Mouse (Mus musculus): Measurements from ENCODE around the gene Tanc1. TPM values are rescaled to one million over a fixed set of nuclear protein-coding genes. Genes with fewer than 3 reads are reported as not detected.

Gene Tanc1
- polyA plus RNA-seq, 1 experiment from 2014 or later, result 27.3 TPM

- 77% methylated on average over 3 of the region's 3 CpGs for WGBS
- Histone ChIP-seq H3K9ac (ENCODE audit: low read length) (no peak overlapping the region), H3K4me3 (ENCODE audit: low read length) (no peak overlapping the region), H3K27ac (ENCODE audit: low read length) (no peak overlapping the region), H3K27me3 (ENCODE audit: control insufficient read depth, insufficient read depth, low read length) (no peaks in the 10 kb centered on the region), H3K4me1 (ENCODE audit: control insufficient read depth, insufficient read depth, low read length) (no peaks in the 10 kb centered on the region), H3K36me3 (ENCODE audit: control insufficient read depth, insufficient read depth) (no peaks in the 10 kb centered on the region), H3K9me3 (replicated peaks; ENCODE audit: control insufficient read depth, low read length) (0 out of 2 replicates have a peak, but pooled peaks cover 3% of the 10 kb centered on the region), H3K4me2 (ENCODE audit: low read depth, low read length) (no peak overlapping the region)
- no peak for ATAC-seq (replicated peaks; ENCODE audit: extremely low read depth, insufficient read depth, low FRiP score)
Measured at GRCm38 (mm10) chr2:59588096-59588405, 23.8 kb upstream of the Tanc1 start.

- Histone ChIP-seq H3K4me2 (ENCODE audit: low read depth, low read length) (no peak overlapping the region), H3K4me1 (ENCODE audit: control insufficient read depth, insufficient read depth, low read length) (0 out of 2 replicates have a peak, but pooled peaks cover 2% of the 10 kb centered on the region), H3K27ac (ENCODE audit: low read length) (no peak overlapping the region), H3K9me3 (replicated peaks; ENCODE audit: control insufficient read depth, low read length) (no peaks in the 10 kb centered on the region), H3K4me3 (ENCODE audit: low read length) (no peak overlapping the region), H3K36me3 (ENCODE audit: control insufficient read depth, insufficient read depth) (no peaks in the 10 kb centered on the region), H3K9ac (ENCODE audit: low read length) (no peak overlapping the region), H3K27me3 (ENCODE audit: control insufficient read depth, insufficient read depth, low read length) (no peaks in the 10 kb centered on the region)
- 66% methylated on average over 7 of the region's 7 CpGs for WGBS
- no peak for ATAC-seq (replicated peaks; ENCODE audit: extremely low read depth, insufficient read depth, low FRiP score)
Measured at GRCm38 (mm10) chr2:59593341-59593902, 18.4 kb upstream of the Tanc1 start.

- H3K27ac ChIP-seq (ENCODE audit: low read length), result no peak overlapping the region
- no peak overlapping the region for H3K9ac ChIP-seq (ENCODE audit: low read length)
- no peaks in the 10 kb centered on the region for H3K36me3 ChIP-seq (ENCODE audit: control insufficient read depth, insufficient read depth)
- WGBS, result 80% methylated on average over 6 of the region's 6 CpGs
- no peaks in the 10 kb centered on the region for H3K27me3 ChIP-seq (ENCODE audit: control insufficient read depth, insufficient read depth, low read length)
- no peak overlapping the region for H3K4me3 ChIP-seq (ENCODE audit: low read length)
- no peak for ATAC-seq (replicated peaks; ENCODE audit: extremely low read depth, insufficient read depth, low FRiP score)
- H3K9me3 ChIP-seq (replicated peaks; ENCODE audit: control insufficient read depth, low read length), result no peaks in the 10 kb centered on the region
- H3K4me1 ChIP-seq (ENCODE audit: control insufficient read depth, insufficient read depth, low read length), result peaks cover 4% of the 10 kb centered on the region
- no peak overlapping the region for H3K4me2 ChIP-seq (ENCODE audit: low read depth, low read length)
Measured at GRCm38 (mm10) chr2:59594095-59594494, 17.7 kb upstream of the Tanc1 start.

- Histone ChIP-seq H3K9me3 (replicated peaks; ENCODE audit: control insufficient read depth, low read length) (no peaks in the 10 kb centered on the region), H3K4me3 (ENCODE audit: low read length) (no peak overlapping the region), H3K9ac (ENCODE audit: low read length) (no peak overlapping the region), H3K27ac (ENCODE audit: low read length) (no peak overlapping the region), H3K4me1 (ENCODE audit: control insufficient read depth, insufficient read depth, low read length) (peaks cover 15% of the 10 kb centered on the region), H3K36me3 (ENCODE audit: control insufficient read depth, insufficient read depth) (no peaks in the 10 kb centered on the region), H3K27me3 (ENCODE audit: control insufficient read depth, insufficient read depth, low read length) (no peaks in the 10 kb centered on the region), H3K4me2 (ENCODE audit: low read depth, low read length) (no peak overlapping the region)
- 64% methylated on average over 8 of the region's 8 CpGs for WGBS
- ATAC-seq (replicated peaks; ENCODE audit: extremely low read depth, insufficient read depth, low FRiP score), result no peak
Measured at GRCm38 (mm10) chr2:59596545-59596944, 15.3 kb upstream of the Tanc1 start.

GRCm38 (mm10) chr2:59598286-59598685 lies 13.6 kb upstream of the Tanc1 start:
- H3K9ac ChIP-seq (ENCODE audit: low read length), result no peak overlapping the region
- no peaks in the 10 kb centered on the region for H3K9me3 ChIP-seq (replicated peaks; ENCODE audit: control insufficient read depth, low read length)
- no peaks in the 10 kb centered on the region for H3K36me3 ChIP-seq (ENCODE audit: control insufficient read depth, insufficient read depth)
- H3K4me2 ChIP-seq (ENCODE audit: low read depth, low read length), result no peak overlapping the region
- H3K4me3 ChIP-seq (ENCODE audit: low read length), result no peak overlapping the region
- H3K27me3 ChIP-seq (ENCODE audit: control insufficient read depth, insufficient read depth, low read length), result no peaks in the 10 kb centered on the region
- ATAC-seq (replicated peaks; ENCODE audit: extremely low read depth, insufficient read depth, low FRiP score), result no peak
- 91% methylated on average over 6 of the region's 6 CpGs for WGBS
- H3K27ac ChIP-seq (ENCODE audit: low read length), result no peak overlapping the region
- peaks cover 15% of the 10 kb centered on the region for H3K4me1 ChIP-seq (ENCODE audit: control insufficient read depth, insufficient read depth, low read length)

GRCm38 (mm10) chr2:59598894-59599293 lies 12.9 kb upstream of the Tanc1 start:
- Histone ChIP-seq H3K27ac (ENCODE audit: low read length) (no peak overlapping the region), H3K4me1 (ENCODE audit: control insufficient read depth, insufficient read depth, low read length) (peaks cover 15% of the 10 kb centered on the region), H3K4me3 (ENCODE audit: low read length) (no peak overlapping the region), H3K4me2 (ENCODE audit: low read depth, low read length) (no peak overlapping the region), H3K9me3 (replicated peaks; ENCODE audit: control insufficient read depth, low read length) (no peaks in the 10 kb centered on the region), H3K36me3 (ENCODE audit: control insufficient read depth, insufficient read depth) (no peaks in the 10 kb centered on the region), H3K27me3 (ENCODE audit: control insufficient read depth, insufficient read depth, low read length) (no peaks in the 10 kb centered on the region), H3K9ac (ENCODE audit: low read length) (no peak overlapping the region)
- 29% methylated on average over 4 of the region's 4 CpGs for WGBS
- no peak for ATAC-seq (replicated peaks; ENCODE audit: extremely low read depth, insufficient read depth, low FRiP score)

- H3K4me2 ChIP-seq (ENCODE audit: low read depth, low read length), result peak overlapping the region; percentile 1; the same call in 1 of the 2 replicates
- 0 out of 2 replicates have a peak overlapping the region, but pooled peaks have one; percentile 40 for H3K27ac ChIP-seq (ENCODE audit: low read length)
- peak; percentile 58; the same call in 1 of the 2 replicates for ATAC-seq (replicated peaks; ENCODE audit: extremely low read depth, insufficient read depth, low FRiP score)
- H3K4me3 ChIP-seq (ENCODE audit: low read length), result no peak overlapping the region
- H3K27me3 ChIP-seq (ENCODE audit: control insufficient read depth, insufficient read depth, low read length), result no peaks in the 10 kb centered on the region
- no peaks in the 10 kb centered on the region for H3K36me3 ChIP-seq (ENCODE audit: control insufficient read depth, insufficient read depth)
- WGBS, result 6% methylated on average over 7 of the region's 7 CpGs
- H3K9ac ChIP-seq (ENCODE audit: low read length), result peak overlapping the region; percentile 28; the same call in 1 of the 2 replicates
- no peaks in the 10 kb centered on the region for H3K9me3 ChIP-seq (replicated peaks; ENCODE audit: control insufficient read depth, low read length)
- H3K4me1 ChIP-seq (ENCODE audit: control insufficient read depth, insufficient read depth, low read length), result peaks cover 15% of the 10 kb centered on the region
Measured at GRCm38 (mm10) chr2:59599338-59600111, 12.3 kb upstream of the Tanc1 start.

GRCm38 (mm10) chr2:59600123-59600840 lies 11.6 kb upstream of the Tanc1 start:
- no peaks in the 10 kb centered on the region for H3K27me3 ChIP-seq (ENCODE audit: control insufficient read depth, insufficient read depth, low read length)

GRCm38 (mm10) chr2:59600980-59601379 lies 10.9 kb upstream of the Tanc1 start:
- no peak overlapping the region for H3K4me3 ChIP-seq (ENCODE audit: low read length)
- no peak overlapping the region for H3K9ac ChIP-seq (ENCODE audit: low read length)
- peaks cover 12% of the 10 kb centered on the region for H3K4me1 ChIP-seq (ENCODE audit: control insufficient read depth, insufficient read depth, low read length)
- no peak overlapping the region for H3K4me2 ChIP-seq (ENCODE audit: low read depth, low read length)
- H3K27me3 ChIP-seq (ENCODE audit: control insufficient read depth, insufficient read depth, low read length), result no peaks in the 10 kb centered on the region
- 69% methylated on average over 2 of the region's 2 CpGs for WGBS
- H3K9me3 ChIP-seq (replicated peaks; ENCODE audit: control insufficient read depth, low read length), result no peaks in the 10 kb centered on the region
- no peak overlapping the region for H3K27ac ChIP-seq (ENCODE audit: low read length)
- H3K36me3 ChIP-seq (ENCODE audit: control insufficient read depth, insufficient read depth), result no peaks in the 10 kb centered on the region
- no peak for ATAC-seq (replicated peaks; ENCODE audit: extremely low read depth, insufficient read depth, low FRiP score)

More at GRCm38 (mm10) chr2:59600123-59600840, 11.6 kb upstream of the Tanc1 start:
- ATAC-seq (replicated peaks; ENCODE audit: extremely low read depth, insufficient read depth, low FRiP score), result peak; percentile 68; the same call in 1 of the 2 replicates
- Histone ChIP-seq H3K9me3 (replicated peaks; ENCODE audit: control insufficient read depth, low read length) (no peaks in the 10 kb centered on the region), H3K36me3 (ENCODE audit: control insufficient read depth, insufficient read depth) (no peaks in the 10 kb centered on the region), H3K4me2 (ENCODE audit: low read depth, low read length) (no peak overlapping the region; the same call in 1 of the 2 replicates), H3K4me1 (ENCODE audit: control insufficient read depth, insufficient read depth, low read length) (peaks cover 15% of the 10 kb centered on the region), H3K9ac (ENCODE audit: low read length) (no peak overlapping the region), H3K4me3 (ENCODE audit: low read length) (no peak overlapping the region), H3K27ac (ENCODE audit: low read length) (0 out of 2 replicates have a peak overlapping the region, but pooled peaks have one; percentile 40)
- 70% methylated on average over 19 of the region's 19 CpGs for WGBS

All from heart, embryonic 16.5 days (tissue).